15 mouse cellular contexts compared by ENCODE assay signal in genomic region chr2:120978693-120979037, GRCm38 (mm10). TPM values are rescaled to one million over a fixed set of nuclear protein-coding genes. Genes with fewer than 3 reads are reported as not detected.
DNase-seq lines count a peak whose midpoint lies in the region; ATAC-seq and TF ChIP-seq lines count a peak whose summit lies in the region.
"Had no signal": no experiment of that assay in that cellular context is flagged by ENCODE, and none has a peak within 500 bp of the region (broad histone marks: within the 10 kb centered on the region; RNA-seq: fewer than 3 reads in every experiment).

No protein-coding gene starts in this region.

- no peak overlapping the region for H3K4me2 ChIP-seq in intestine, postnatal 0 days (replicated peaks; ENCODE audit: low read depth)
- no peak overlapping the region for H3K4me2 ChIP-seq in intestine, embryonic 16.5 days (ENCODE audit: low read depth, low read length)
- no peak overlapping the region for H3K4me2 ChIP-seq in hindbrain, embryonic 16.5 days (ENCODE audit: low read length)
- H3K4me2 ChIP-seq: limb, embryonic 13.5 days; stomach, embryonic 15.5 days had no signal

- no peak overlapping the region for H3K9ac ChIP-seq in intestine, postnatal 0 days (ENCODE audit: low read depth, low read length)
- H3K9ac ChIP-seq in intestine, embryonic 16.5 days (ENCODE audit: low read depth, low read length), result no peak overlapping the region
- no peak overlapping the region for H3K9ac ChIP-seq in MEL (ENCODE audit: control insufficient read depth, low read depth, low read length, poor library complexity, severe bottlenecking)
- no peak overlapping the region for H3K9ac ChIP-seq in hindbrain, embryonic 16.5 days (ENCODE audit: low read depth, low read length)
- H3K9ac ChIP-seq: limb, embryonic 13.5 days; stomach, embryonic 15.5 days had no signal

- TF ChIP-seq EP300 in MEL (IDR thresholded peaks at IDR 0.05; ENCODE audit: low read depth in 1 of 2, low read length in 2 of 2), result no peak

- H3K36me3 ChIP-seq in intestine, postnatal 0 days (ENCODE audit: control insufficient read depth, insufficient read depth), result no peaks in the 10 kb centered on the region
- no peaks in the 10 kb centered on the region for H3K36me3 ChIP-seq in intestine, embryonic 16.5 days (ENCODE audit: control insufficient read depth, insufficient read depth, low read length)
- H3K36me3 ChIP-seq in MEL (ENCODE audit: control insufficient read depth in 1 of 2, insufficient read depth in 2 of 2, low read length in 2 of 2), result peaks cover 0 to 5% of the 10 kb centered on the region in 2 experiments; a peak in 2 of 4 replicates
- H3K36me3 ChIP-seq in hindbrain, embryonic 16.5 days (ENCODE audit: control insufficient read depth, insufficient read depth, low read length), result no peaks in the 10 kb centered on the region; the same call in 1 of the 2 replicates
- H3K36me3 ChIP-seq: limb, embryonic 13.5 days; stomach, embryonic 15.5 days had no signal

- H3K4me1 ChIP-seq in intestine, postnatal 0 days (replicated peaks; ENCODE audit: control insufficient read depth, insufficient read depth, low read length), result no peaks in the 10 kb centered on the region
- no peaks in the 10 kb centered on the region for H3K4me1 ChIP-seq in intestine, embryonic 16.5 days (ENCODE audit: control insufficient read depth, insufficient read depth, low read length)
- H3K4me1 ChIP-seq in MEL (ENCODE audit: control insufficient read depth in 1 of 2, insufficient read depth in 2 of 2, low read length in 2 of 2), result peaks cover 0 to 12% of the 10 kb centered on the region in 2 experiments; a peak in 3 of 4 replicates
- H3K4me1 ChIP-seq in hindbrain, embryonic 16.5 days (ENCODE audit: control insufficient read depth, insufficient read depth, low read depth, low read length), result peaks cover 5% of the 10 kb centered on the region
- H3K4me1 ChIP-seq: limb, embryonic 13.5 days; stomach, embryonic 15.5 days had no signal

- no peaks in the 10 kb centered on the region; the same call in 1 of the 2 replicates for H3K79me2 ChIP-seq in MEL (ENCODE audit: control insufficient read depth, insufficient read depth, low read length, poor library complexity)

- no peak for ATAC-seq in intestine, postnatal 0 days
- ATAC-seq in intestine, embryonic 16.5 days, result no peak
- no peak for ATAC-seq in hindbrain, embryonic 16.5 days

- WGBS in intestine, postnatal 0 days, result 47% methylated on average over 2 of the region's 2 CpGs
- WGBS in intestine, embryonic 16.5 days, result 43% methylated on average over 2 of the region's 2 CpGs
- WGBS in hindbrain, embryonic 16.5 days, result 53% methylated on average over 2 of the region's 2 CpGs

- peak; percentile 44 for TF ChIP-seq CTCF in intestine, postnatal 0 days (IDR thresholded peaks at IDR 0.05; ENCODE audit: low read depth)
- peak in 2 of 3 experiments; percentile 32 to 51; a peak in 3 of 6 replicates for TF ChIP-seq CTCF in MEL (IDR thresholded peaks at IDR 0.05 in 2 of 3, conservative IDR thresholded peaks at IDR 0.05 in 1 of 3; ENCODE audit: control insufficient read depth in 1 of 3, insufficient read depth in 1 of 3, low read depth in 2 of 3, low read length in 3 of 3, poor library complexity in 1 of 3, severe bottlenecking in 1 of 3)

- H3K27me3 ChIP-seq in intestine, postnatal 0 days (replicated peaks; ENCODE audit: control insufficient read depth, insufficient read depth, low read length), result no peaks in the 10 kb centered on the region
- H3K27me3 ChIP-seq in intestine, embryonic 16.5 days (replicated peaks; ENCODE audit: control insufficient read depth, insufficient read depth, low read length), result no peaks in the 10 kb centered on the region
- H3K27me3 ChIP-seq in MEL (ENCODE audit: control insufficient read depth in 1 of 2, insufficient read depth in 2 of 2, low read length in 2 of 2), result no peaks in the 10 kb centered on the region
- H3K27me3 ChIP-seq in hindbrain, embryonic 16.5 days (replicated peaks; ENCODE audit: control insufficient read depth, insufficient read depth, low read length), result no peaks in the 10 kb centered on the region
- H3K27me3 ChIP-seq: stomach, embryonic 15.5 days had no signal

- DNase-seq in 416B (ENCODE audit: low read depth) (peak; percentile 70), MEL (ENCODE audit: low read depth, low spot score) (peak; percentile 55)
- peak; percentile 66 for DNase-seq in induced T-regulatory cell, adult 2 months (ENCODE audit: low read depth)
- DNase-seq in kidney, adult 8-10 months, result no peak
- no peak for DNase-seq in right cerebral cortex, adult 2 months (ENCODE audit: low spot score in 2 of 2)
- DNase-seq: adrenal gland, postnatal 36 days; cerebellum, postnatal 14 days had no signal

- no peak for TF ChIP-seq POLR2A in MEL (IDR thresholded peaks at IDR 0.05; ENCODE audit: control insufficient read depth in 1 of 2, insufficient read depth in 1 of 2, low read depth in 1 of 2, low read length in 2 of 2, poor library complexity in 1 of 2)

- peak; percentile 18 for TF ChIP-seq RAD21 in MEL (IDR thresholded peaks at IDR 0.05; ENCODE audit: low read depth, low read length)

- no peak overlapping the region for H3K4me3 ChIP-seq in intestine, postnatal 0 days (ENCODE audit: low read depth, low read length)
- no peak overlapping the region for H3K4me3 ChIP-seq in intestine, embryonic 16.5 days (ENCODE audit: low read length)
- H3K4me3 ChIP-seq in MEL (ENCODE audit: control insufficient read depth in 1 of 2, insufficient read depth in 1 of 2, low read depth in 2 of 2, low read length in 2 of 2), result no peak overlapping the region
- H3K4me3 ChIP-seq in hindbrain, embryonic 16.5 days (ENCODE audit: low read length), result no peak overlapping the region
- H3K4me3 ChIP-seq: limb, embryonic 13.5 days; stomach, embryonic 15.5 days had no signal

- H3K27ac ChIP-seq in intestine, postnatal 0 days (ENCODE audit: low read depth, low read length), result no peak overlapping the region
- no peak overlapping the region for H3K27ac ChIP-seq in intestine, embryonic 16.5 days (ENCODE audit: low read length)
- no peak overlapping the region for H3K27ac ChIP-seq in MEL (ENCODE audit: control insufficient read depth, low read depth, low read length)
- no peak overlapping the region for H3K27ac ChIP-seq in hindbrain, embryonic 16.5 days (ENCODE audit: low read depth, low read length)
- H3K27ac ChIP-seq: limb, embryonic 13.5 days; macrophage; stomach, embryonic 15.5 days had no signal

- H3K9me3 ChIP-seq in intestine, postnatal 0 days (ENCODE audit: control insufficient read depth), result no peaks in the 10 kb centered on the region
- no peaks in the 10 kb centered on the region for H3K9me3 ChIP-seq in intestine, embryonic 16.5 days (ENCODE audit: control insufficient read depth, low read length)
- H3K9me3 ChIP-seq in MEL (replicated peaks; ENCODE audit: insufficient read depth, low read length), result no peaks in the 10 kb centered on the region
- no peaks in the 10 kb centered on the region for H3K9me3 ChIP-seq in hindbrain, embryonic 16.5 days (ENCODE audit: control insufficient read depth, low read length)
- H3K9me3 ChIP-seq: limb, embryonic 13.5 days; stomach, embryonic 15.5 days had no signal

TF ChIP-seq in MEL, 35 proteins besides CTCF, POLR2A, EP300 and RAD21 (continues in another document):
- no peak for TF ChIP-seq ZMIZ1 (IDR thresholded peaks at IDR 0.05; ENCODE audit: low read depth, low read length)
- no peak for TF ChIP-seq NELFE (IDR thresholded peaks at IDR 0.05; ENCODE audit: low read depth, low read length)
- TF ChIP-seq KAT2A (conservative IDR thresholded peaks at IDR 0.05; ENCODE audit: low read depth, low read length), result no peak; the same call in 1 of the 2 replicates
- no peak for TF ChIP-seq MAZ (IDR thresholded peaks at IDR 0.05; ENCODE audit: low read depth, low read length)
- TF ChIP-seq TBP (IDR thresholded peaks at IDR 0.05; ENCODE audit: low read depth, low read length), result no peak
- no peak; the same call in 1 of the 2 replicates for TF ChIP-seq HCFC1 (IDR thresholded peaks at IDR 0.05; ENCODE audit: low read depth, low read length)
- no peak for TF ChIP-seq NRF1 (IDR thresholded peaks at IDR 0.05; ENCODE audit: insufficient read depth, low read depth, low read length, poor library complexity, severe bottlenecking)
- 0 out of 2 replicates have a peak, but pooled peaks have one; percentile 63 for TF ChIP-seq SIN3A (IDR thresholded peaks at IDR 0.05; ENCODE audit: low read length)

RNA-seq across cellular contexts. Expression of gene Tmem62, which starts 1.8 kb away (rescaled TPM):
- 13.7 and 14.8 TPM in 2 replicates for polyA plus RNA-seq in intestine, postnatal 0 days (2015; fragmentation: Nextera tagmentation; extraction: Ambion mirVana)
- 4.1 and 4.3 TPM in 2 replicates for polyA plus RNA-seq in intestine, embryonic 16.5 days (2015; fragmentation: Nextera tagmentation; extraction: Ambion mirVana)
- total RNA-seq in MEL (2012; rRNA removed), result 1.8 and 2.0 TPM in 2 replicates
- polyA plus RNA-seq in MEL (2012; ENCODE audit: insufficient read depth in 1 of 2, insufficient read length in 2 of 2, low read depth in 1 of 2, low replicate concordance in 2 of 2, missing spikeins in 1 of 2), result 1 to 10 TPM in 1 of 2 experiments, not detected in 1; 2.9 TPM
- polyA plus RNA-seq in hindbrain, embryonic 16.5 days (2015; fragmentation: Nextera tagmentation; extraction: Ambion mirVana), result 14.3 and 16.3 TPM in 2 replicates

RNA-seq across cellular contexts. Expression of gene Ubr1, which starts 8.2 kb away (rescaled TPM):
- polyA plus RNA-seq in intestine, postnatal 0 days (2015; fragmentation: Nextera tagmentation; extraction: Ambion mirVana), result 6.5 and 7.1 TPM in 2 replicates
- 15.4 and 16.2 TPM in 2 replicates for polyA plus RNA-seq in intestine, embryonic 16.5 days (2015; fragmentation: Nextera tagmentation; extraction: Ambion mirVana)
- total RNA-seq in MEL (2012; rRNA removed), result 11.4 and 12.8 TPM in 2 replicates
- 10 to 100 TPM in 1 of 2 experiments, not detected in 1; 27.8 TPM for polyA plus RNA-seq in MEL (2012; ENCODE audit: insufficient read depth in 1 of 2, insufficient read length in 2 of 2, low read depth in 1 of 2, low replicate concordance in 2 of 2, missing spikeins in 1 of 2)
- polyA plus RNA-seq in hindbrain, embryonic 16.5 days (2015; fragmentation: Nextera tagmentation; extraction: Ambion mirVana), result 33.4 and 38.2 TPM in 2 replicates

RNA-seq across cellular contexts. Expression of gene Ccndbp1, which starts 29.5 kb away (rescaled TPM):
- polyA plus RNA-seq in intestine, postnatal 0 days (2015; fragmentation: Nextera tagmentation; extraction: Ambion mirVana), result 40.5 and 42.0 TPM in 2 replicates
- polyA plus RNA-seq in intestine, embryonic 16.5 days (2015; fragmentation: Nextera tagmentation; extraction: Ambion mirVana), result 34.5 and 34.6 TPM in 2 replicates
- total RNA-seq in MEL (2012; rRNA removed), result 24.6 and 25.7 TPM in 2 replicates
- polyA plus RNA-seq in MEL (2012; ENCODE audit: insufficient read depth in 1 of 2, insufficient read length in 2 of 2, low read depth in 1 of 2, low replicate concordance in 2 of 2, missing spikeins in 1 of 2), result 100 to 1,000 TPM in 1 of 2 experiments, 10 to 100 TPM in 1; 26.1 to 250 TPM
- 78.2 and 80.5 TPM in 2 replicates for polyA plus RNA-seq in hindbrain, embryonic 16.5 days (2015; fragmentation: Nextera tagmentation; extraction: Ambion mirVana)

RNA-seq across cellular contexts. Expression of gene Epb42, which starts 58.2 kb away (rescaled TPM):
- polyA plus RNA-seq in intestine, postnatal 0 days (2015; fragmentation: Nextera tagmentation; extraction: Ambion mirVana), result 0.47 and 0.50 TPM in 2 replicates
- polyA plus RNA-seq in intestine, embryonic 16.5 days (2015; fragmentation: Nextera tagmentation; extraction: Ambion mirVana), result 1.5 and 3.4 TPM in 2 replicates
- 0.69 and 2.9 TPM in 2 replicates for total RNA-seq in MEL (2012; rRNA removed)
- 1 to 10 TPM in 1 of 2 experiments, not detected in 1; 2.3 TPM for polyA plus RNA-seq in MEL (2012; ENCODE audit: insufficient read depth in 1 of 2, insufficient read length in 2 of 2, low read depth in 1 of 2, low replicate concordance in 2 of 2, missing spikeins in 1 of 2)
- 0.06 and 0.56 TPM in 2 replicates for polyA plus RNA-seq in hindbrain, embryonic 16.5 days (2015; fragmentation: Nextera tagmentation; extraction: Ambion mirVana)
- total RNA-seq: adrenal gland, postnatal 36 days; gastrocnemius, adult 8-10 months had no signal
- polyA plus RNA-seq: macrophage, myocyte had no signal

Comparison
In these comparisons a context has a peak if more than half of its experiments do, and no peak if none do; other contexts are left out.
1. DNase-seq: peak in 416B (single experiment), MEL (single experiment) and induced T-regulatory cell, adult 2 months (single experiment); none in kidney, adult 8-10 months (0 of 2) and right cerebral cortex, adult 2 months (0 of 2).